Mouse (Mus musculus) cerebellum, postnatal 36 days (tissue): ENCODE measurements around the gene Spata16.

Source experiments
- DNase-seq, 2 experiments: peaks; one replicate each; pipeline ENCODE4 v3.0.0; 2021 to 2022; ENCODE audit warnings: mixed read lengths in 2 of 2

The Spata16 gene

DNA sequence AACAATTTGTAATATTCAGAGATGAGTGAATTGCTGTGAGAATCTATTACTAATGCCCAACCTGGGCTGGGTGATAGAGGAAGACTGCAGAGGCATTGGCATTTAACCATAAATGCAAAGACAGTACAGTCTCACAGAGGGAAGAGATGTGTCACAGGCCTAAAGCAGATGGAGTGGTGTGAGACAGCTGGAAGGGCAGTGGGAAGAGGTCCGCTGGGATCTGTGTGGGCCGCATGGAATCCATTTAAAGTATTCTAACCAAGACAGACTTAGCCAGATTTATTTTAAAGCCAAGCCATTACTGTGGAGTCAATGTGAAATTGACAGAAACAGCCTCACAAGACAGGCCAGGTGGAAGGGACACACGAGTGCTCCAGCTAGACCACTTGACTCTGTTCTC, 343.0 kb downstream of the Spata16 start:
- no peak for DNase-seq

DNA sequence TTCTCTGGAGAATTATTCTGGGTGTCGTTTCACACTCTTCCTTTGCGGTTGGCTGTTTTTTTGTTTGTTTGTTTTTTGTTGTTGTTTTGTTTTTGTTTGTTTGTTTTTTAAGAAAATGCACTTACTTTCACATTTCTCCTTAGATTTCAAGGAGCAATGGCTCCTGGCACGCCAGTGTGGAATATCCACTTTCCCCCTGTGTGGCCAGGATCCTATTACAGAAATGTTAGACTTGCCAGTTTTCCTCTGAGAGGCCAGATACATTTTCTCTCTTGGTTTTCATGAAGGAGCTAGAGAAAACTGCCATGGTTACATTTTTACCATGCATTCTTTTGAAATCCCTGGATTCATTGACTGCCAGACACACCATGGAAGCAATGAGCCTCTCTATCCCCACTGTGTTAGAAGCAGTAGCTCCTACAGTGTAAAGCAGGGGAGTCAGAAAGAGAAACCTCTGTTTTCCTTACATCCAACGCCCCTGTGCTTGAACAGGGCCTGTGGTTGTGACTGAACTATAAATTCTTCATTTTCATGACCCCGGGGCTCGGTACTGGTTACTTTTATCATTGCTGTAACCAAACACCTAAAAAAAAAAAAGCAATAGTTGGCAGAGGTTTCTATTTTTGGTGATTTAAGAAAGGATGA, 344.7 kb downstream of the Spata16 start:
- no peak for DNase-seq

- no peak for DNase-seq
These were observed 346.3 kb downstream of the Spata16 start for GRCm38 (mm10) chr3:26983749-26984148.

GRCm38 (mm10) chr3:27006844-27007243, 369.4 kb downstream of the Spata16 start:
- no peak for DNase-seq

DNA sequence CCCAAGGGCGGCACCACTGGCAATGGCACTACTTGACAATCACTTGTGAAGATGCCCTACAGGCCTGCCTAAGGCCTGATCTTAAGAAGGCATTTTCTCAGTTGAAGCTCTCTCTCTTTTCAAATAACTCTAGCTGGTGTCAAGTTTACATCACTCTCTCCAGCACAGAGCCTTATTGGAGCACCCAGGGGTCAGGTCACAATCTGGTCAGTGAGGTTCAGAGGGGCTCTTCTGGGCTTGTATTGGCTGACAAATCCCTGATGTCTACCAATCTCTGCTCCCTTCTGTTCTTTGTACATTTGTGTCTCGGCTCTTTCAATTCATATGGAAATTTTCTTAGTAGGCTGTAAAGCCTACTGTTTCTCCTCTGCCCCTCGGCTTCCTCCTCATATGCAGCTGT, 390.5 kb downstream of the Spata16 start:
- DNase-seq = no peak

DNA sequence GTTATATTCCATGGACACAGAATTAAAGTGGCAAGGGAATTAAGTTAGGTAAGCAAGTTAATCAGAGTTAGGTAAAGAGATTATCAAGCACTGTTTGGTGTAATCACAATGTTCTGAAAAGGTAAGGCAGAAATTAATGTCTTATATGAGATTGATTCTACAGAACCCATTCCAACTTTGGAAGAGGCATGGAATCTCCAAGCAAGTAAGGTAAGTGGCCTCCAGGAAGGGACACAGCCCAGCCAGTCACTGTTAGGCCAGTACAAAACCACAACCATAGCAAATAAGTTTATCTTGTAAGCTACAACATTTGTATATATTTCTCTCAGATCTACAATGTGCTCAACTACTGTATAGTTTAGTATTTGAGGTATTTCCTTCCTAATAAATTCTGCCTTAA, 391.1 kb downstream of the Spata16 start:
- no peak for DNase-seq

- no peak for DNase-seq
These were observed 392.8 kb downstream of the Spata16 start for GRCm38 (mm10) chr3:27030067-27030857.
